Mouse (Mus musculus): ENCODE results near the gene Gpr87.

Gene Gpr87

GRCm38 (mm10) chr3:59139651-59140051 is 55.3 kb downstream of the Gpr87 start:
- no peak for DNase-seq (ENCODE audit: low spot score in 2 of 2)

DNA sequence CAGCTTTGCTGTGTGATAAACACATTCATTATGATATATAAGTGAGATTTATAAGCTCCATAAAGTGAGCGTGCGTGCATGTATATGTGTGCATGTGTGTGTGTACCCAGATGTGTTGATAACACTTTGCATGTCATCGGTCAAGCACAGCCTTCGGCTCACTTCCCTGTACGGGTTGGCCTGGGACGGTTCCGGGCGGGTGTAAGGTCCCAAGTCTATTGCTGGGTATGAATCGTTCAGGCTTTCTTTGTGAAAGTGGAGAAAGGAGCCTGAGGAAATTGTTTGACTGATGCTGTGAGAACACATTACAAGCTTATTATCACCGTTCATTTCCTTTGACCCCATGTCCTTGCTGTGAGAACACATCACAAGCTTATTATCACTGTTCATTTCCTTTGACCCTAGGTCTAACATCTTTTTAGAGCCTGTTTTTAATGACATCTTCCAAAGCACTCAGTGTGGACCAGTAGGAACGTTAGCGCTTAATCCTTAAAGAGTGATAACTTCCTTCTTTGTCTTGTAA is 55.9 kb downstream of the Gpr87 start:
- no peak for DNase-seq (ENCODE audit: low spot score in 2 of 2)

- no peak for DNase-seq (ENCODE audit: low spot score in 2 of 2)
Measured at GRCm38 (mm10) chr3:59135911-59136653, 58.8 kb downstream of the Gpr87 start.

DNA sequence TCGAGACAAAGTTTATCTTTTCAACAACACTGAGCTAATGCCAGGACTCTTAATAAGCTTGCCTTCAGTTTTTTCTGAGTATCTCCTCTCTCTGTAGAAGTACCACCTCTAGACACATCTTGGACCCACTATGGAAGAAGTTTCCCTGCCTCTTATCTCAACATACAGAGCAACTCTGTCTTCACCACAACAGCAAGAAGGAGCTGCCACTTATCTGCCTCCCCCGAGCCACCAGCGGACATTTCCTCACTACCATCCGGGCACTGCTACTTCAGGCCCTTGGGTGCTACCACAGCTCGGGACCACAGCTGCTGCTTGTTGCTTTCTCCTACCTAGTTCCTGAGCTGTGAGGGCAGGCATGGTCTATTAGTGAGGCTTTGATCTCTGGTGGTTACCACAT is 61.7 kb downstream of the Gpr87 start:
- no peak for DNase-seq (ENCODE audit: low spot score in 2 of 2)

- no peak for DNase-seq (ENCODE audit: low spot score in 2 of 2)
Measured at GRCm38 (mm10) chr3:59131966-59132365, 62.9 kb downstream of the Gpr87 start.

- no peak for DNase-seq (ENCODE audit: low spot score in 2 of 2)
Measured at GRCm38 (mm10) chr3:59131081-59131480, 63.8 kb downstream of the Gpr87 start.

GRCm38 (mm10) chr3:59130431-59130830 is 64.5 kb downstream of the Gpr87 start:
- no peak for DNase-seq (ENCODE audit: low spot score in 2 of 2)

- DNase-seq (ENCODE audit: low spot score in 2 of 2): no peak
Measured at GRCm38 (mm10) chr3:59129547-59129946, 65.4 kb downstream of the Gpr87 start.

Data from right cerebral cortex, adult 2 months (tissue).